Mouse (Mus musculus) kidney, adult 2 months (tissue): ENCODE data around the gene Casp9. TPM values are rescaled to one million over a fixed set of nuclear protein-coding genes. Genes with fewer than 3 reads are reported as not detected.
"Not testable (repeated sequence)": the region's sequence is repeated elsewhere in the genome, so short reads cannot be mapped to it uniquely, and the experiment has no call there.

ENCODE experiments used
- DNase-seq: peaks from one replicate; pipeline ENCODE4 v3.0.0; 2021
- H3K27ac ChIP-seq: fragments of 200-500 bp; 2 replicates; pipeline ENCODE4 v1.5.1; 2012; ENCODE audit warnings: low read depth, low read length, control low read depth, inconsistent platforms; ENCODE audit not compliant: insufficient read depth
- H3K27me3 ChIP-seq: fragments of 200-500 bp; replicated peaks from 2 replicates; pipeline ENCODE4 v1.6.1; 2012; ENCODE audit warnings: mild to moderate bottlenecking, moderate library complexity, low read length, inconsistent platforms; ENCODE audit not compliant: control insufficient read depth, insufficient read depth
- H3K36me3 ChIP-seq: fragments of 200-500 bp; 2 replicates; pipeline ENCODE4 v1.6.1; 2012; ENCODE audit warnings: mild to moderate bottlenecking, moderate library complexity, low read length, inconsistent platforms; ENCODE audit not compliant: control insufficient read depth, insufficient read depth
- H3K4me1 ChIP-seq: fragments of 200-500 bp; 2 replicates; pipeline ENCODE4 v1.6.1; 2011; ENCODE audit warnings: low read length; ENCODE audit not compliant: control insufficient read depth, insufficient read depth
- H3K4me3 ChIP-seq: fragments of 200-500 bp; 2 replicates; pipeline ENCODE4 v1.5.1; 2011; ENCODE audit warnings: mild to moderate bottlenecking, low read depth, low read length, control low read depth; ENCODE audit not compliant: insufficient read depth
- CTCF ChIP-seq: fragments of 200-500 bp; conservative IDR thresholded peaks from 2 replicates; pipeline ENCODE4 v1.5.1; 2011; ENCODE audit warnings: low read depth, mild to moderate bottlenecking, control low read depth, low read length, moderate library complexity, mixed read lengths; ENCODE audit not compliant: insufficient read depth, insufficient read length
- POLR2A ChIP-seq: fragments of 200-500 bp; IDR thresholded peaks from one replicate; pipeline ENCODE4 v1.6.1; 2011; ENCODE audit warnings: low read depth, low read length, control low read depth
- WGBS: fragments of 180-500 bp; shearing (Covaris S2); methylation state at CpG from one replicate; pipeline ENCODE4 v1.1.7; 2018; 5-methylcytosine and 5-hydroxymethylcytosine counted together
- polyA plus RNA-seq: library from polyadenylated mRNA; depleted of rRNA; stranded (reverse); fragments of >200 nt; gene quantifications from 2 replicates; pipeline ENCODE4 v1.2.3, GENCODE M21; 2012

The Casp9 gene
- polyA plus RNA-seq, 1 experiment: 22.2 TPM

DNA sequence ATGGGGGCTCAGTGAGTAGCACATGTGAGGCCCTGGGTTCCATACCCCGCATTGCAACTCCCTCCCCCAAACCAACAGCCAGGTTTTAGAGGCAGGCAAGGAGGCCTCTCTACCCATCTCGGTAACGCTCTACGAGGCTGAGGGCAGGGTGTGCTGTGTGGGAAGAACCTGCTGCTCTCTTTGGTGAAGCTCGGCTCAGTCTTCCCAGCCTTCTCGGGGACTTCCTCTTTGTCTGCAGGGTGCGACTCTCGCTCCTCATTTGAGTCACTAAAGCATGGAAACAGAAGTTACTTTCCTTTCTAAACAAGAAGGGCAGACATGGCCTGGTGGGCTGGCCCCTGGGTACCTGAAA, 27.1 kb upstream of the Casp9 start:
- 68% methylated on average over 8 of the region's 8 CpGs for WGBS
- no peak overlapping the region for H3K4me3 ChIP-seq
- no peaks in the 10 kb centered on the region for H3K27me3 ChIP-seq
- no peaks in the 10 kb centered on the region; the same call in none of the 2 replicates for H3K36me3 ChIP-seq
- no peaks in the 10 kb centered on the region for H3K4me1 ChIP-seq
- TF ChIP-seq POLR2A (no peak), CTCF (no peak)
- DNase-seq: peak; percentile 27
- peak overlapping the region; percentile 41 for H3K27ac ChIP-seq

GRCm38 (mm10) chr4:141766668-141767352, 26.6 kb upstream of the Casp9 start:
- Histone ChIP-seq H3K27ac (peak overlapping the region; percentile 41), H3K4me3 (no peak overlapping the region), H3K4me1 (no peaks in the 10 kb centered on the region), H3K36me3 (no peaks in the 10 kb centered on the region; the same call in none of the 2 replicates), H3K27me3 (no peaks in the 10 kb centered on the region)
- DNase-seq: peak; percentile 54
- 42% methylated on average over 19 of the region's 19 CpGs for WGBS
- TF ChIP-seq CTCF: no peak
- TF ChIP-seq POLR2A: no peak

GRCm38 (mm10) chr4:141767353-141768036, 25.9 kb upstream of the Casp9 start:
- no peaks in the 10 kb centered on the region; the same call in none of the 2 replicates for H3K36me3 ChIP-seq
- peak; percentile 24 for DNase-seq
- H3K4me1 ChIP-seq: no peaks in the 10 kb centered on the region
- no peak overlapping the region for H3K4me3 ChIP-seq
- no peaks in the 10 kb centered on the region for H3K27me3 ChIP-seq
- WGBS: 71% methylated on average over 19 of the region's 19 CpGs
- TF ChIP-seq CTCF: no peak
- no peak for TF ChIP-seq POLR2A
- peak overlapping the region; percentile 41 for H3K27ac ChIP-seq

GRCm38 (mm10) chr4:141769501-141770160, 23.8 kb upstream of the Casp9 start:
- no peak overlapping the region for H3K4me3 ChIP-seq
- TF ChIP-seq POLR2A: no peak
- H3K36me3 ChIP-seq: no peaks in the 10 kb centered on the region; the same call in 1 of the 2 replicates
- no peaks in the 10 kb centered on the region for H3K27me3 ChIP-seq
- 88% methylated on average over 8 of the region's 8 CpGs for WGBS
- no peak overlapping the region for H3K27ac ChIP-seq
- DNase-seq: no peak
- H3K4me1 ChIP-seq: no peaks in the 10 kb centered on the region

GRCm38 (mm10) chr4:141771823-141772222, 21.6 kb upstream of the Casp9 start:
- no peak for DNase-seq
- H3K36me3 ChIP-seq: peaks cover 3% of the 10 kb centered on the region; the same call in 1 of the 2 replicates
- H3K27ac ChIP-seq: no peak overlapping the region
- H3K27me3 ChIP-seq: no peaks in the 10 kb centered on the region
- TF ChIP-seq POLR2A: no peak
- TF ChIP-seq CTCF: no peak
- no peak overlapping the region for H3K4me3 ChIP-seq
- H3K4me1 ChIP-seq: no peaks in the 10 kb centered on the region
- WGBS: 93% methylated on average over 8 of the region's 8 CpGs

DNA sequence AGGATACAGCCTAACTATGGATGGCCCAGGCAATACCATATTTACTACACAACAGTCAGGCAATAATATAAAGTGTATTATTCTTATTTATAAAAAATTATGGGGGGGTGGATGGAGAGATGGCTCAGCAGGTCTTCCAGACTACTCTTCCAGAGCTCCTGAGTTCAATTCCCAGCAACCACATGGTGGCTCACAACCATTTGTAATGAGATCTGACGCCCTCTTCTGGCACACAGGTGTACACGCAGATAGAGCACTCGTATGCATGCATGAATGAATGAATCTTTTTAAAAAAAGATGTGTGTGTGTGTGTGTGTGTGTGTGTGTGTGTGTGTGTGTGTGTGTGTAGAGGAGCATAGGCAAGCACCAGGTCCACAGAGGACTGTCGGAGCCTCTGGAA, 20.4 kb upstream of the Casp9 start:
- not testable (repeated sequence) for H3K36me3 ChIP-seq

GRCm38 (mm10) chr4:141779828-141780227, 13.6 kb upstream of the Casp9 start:
- Histone ChIP-seq H3K27ac (no peak overlapping the region), H3K4me1 (no peaks in the 10 kb centered on the region), H3K36me3 (peaks cover 3% of the 10 kb centered on the region), H3K27me3 (no peaks in the 10 kb centered on the region), H3K4me3 (no peak overlapping the region)
- WGBS: 89% methylated on average over 8 of the region's 8 CpGs
- TF ChIP-seq POLR2A (no peak), CTCF (no peak)
- no peak for DNase-seq

More for the DNA sequence above, 20.4 kb upstream of the Casp9 start:
- not testable (repeated sequence) for DNase-seq, H3K4me3 ChIP-seq, H3K4me1 ChIP-seq, H3K27ac ChIP-seq, H3K27me3 ChIP-seq
- 86% methylated on average over 4 of the region's 4 CpGs for WGBS
